Mouse (Mus musculus) layer of hippocampus, adult 9-10 months (tissue): Measurements from ENCODE around the gene Cux1.

Experiments used
- DNase-seq: peaks from one replicate; pipeline ENCODE4 v3.0.0; 2022; ENCODE audit warnings: low spot score

The Cux1 gene

DNA sequence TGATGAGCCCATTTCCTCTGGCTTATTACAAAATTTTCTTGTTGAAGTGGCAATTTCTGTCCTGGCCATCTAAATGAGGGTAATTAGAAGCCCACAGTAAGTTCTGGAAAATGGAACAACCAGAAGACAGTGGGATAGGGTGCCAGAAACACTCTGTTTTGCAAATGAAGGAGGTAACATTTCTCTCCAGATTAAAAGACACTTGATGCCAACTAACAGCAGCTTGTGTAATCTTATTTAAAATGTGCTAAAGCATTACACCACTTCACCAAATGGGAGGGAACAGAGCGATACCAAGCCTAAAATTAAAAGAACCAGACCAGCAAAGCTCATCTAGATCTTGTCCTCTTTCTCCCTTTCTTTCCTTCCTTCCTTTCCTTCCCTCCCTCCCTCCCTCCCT lies 61.0 kb downstream of the Cux1 start:
- DNase-seq = no peak

DNA sequence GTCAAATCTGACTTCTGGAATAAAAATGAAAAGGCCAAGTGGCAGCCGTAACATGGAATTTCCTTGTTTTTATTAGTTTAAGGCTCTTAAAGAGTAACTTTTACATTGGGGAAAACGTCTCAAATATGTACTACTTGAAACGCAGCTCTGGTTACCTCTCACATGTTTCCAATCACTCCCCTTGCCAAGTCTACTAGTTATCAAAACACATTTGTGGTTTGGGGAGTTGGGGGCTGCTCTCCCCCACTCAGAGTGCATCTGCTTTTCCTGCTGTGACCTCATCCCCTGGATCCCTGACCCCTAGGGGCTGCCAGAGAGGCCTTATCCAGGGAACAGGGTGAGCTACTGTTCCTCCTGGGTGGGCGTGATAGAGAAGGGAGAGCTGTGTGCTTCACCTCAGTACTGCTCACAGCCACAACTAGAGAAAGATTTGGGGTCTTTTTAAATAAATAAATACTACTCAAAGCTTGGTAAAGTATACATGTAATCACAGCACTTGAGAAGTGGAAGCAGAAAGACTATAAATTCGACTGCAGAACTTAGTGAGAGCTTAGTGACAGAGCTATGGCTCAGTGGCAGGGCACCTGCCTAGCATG lies 64.7 kb downstream of the Cux1 start:
- no peak for DNase-seq

DNA sequence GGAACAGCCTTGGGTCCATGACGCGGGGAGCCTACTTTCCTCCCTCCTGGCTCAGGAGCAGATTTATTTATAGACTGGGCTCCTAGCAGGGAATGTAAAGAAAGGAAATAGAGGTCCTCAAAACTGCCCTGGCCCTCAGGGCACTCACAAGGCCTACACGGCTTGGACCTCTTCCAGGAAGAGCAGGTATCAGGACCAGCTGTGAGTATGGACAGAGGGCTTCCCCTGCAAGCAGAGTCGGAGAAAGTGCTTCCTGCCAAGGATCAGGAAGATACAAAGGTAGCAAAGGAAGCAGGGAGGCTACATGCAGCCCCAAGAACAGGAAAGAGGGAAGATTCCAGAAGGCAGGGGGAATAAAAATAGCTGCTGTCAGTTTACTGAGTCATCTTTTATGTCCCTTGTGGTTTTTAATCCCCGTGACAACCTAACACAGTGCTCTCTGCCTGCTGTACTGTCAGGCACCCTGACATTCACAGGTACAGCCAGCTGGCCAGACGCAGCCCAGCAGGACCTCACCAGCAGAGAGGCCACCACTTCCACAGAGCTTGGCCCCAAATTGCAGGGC lies 66.9 kb downstream of the Cux1 start:
- DNase-seq = no peak

DNA sequence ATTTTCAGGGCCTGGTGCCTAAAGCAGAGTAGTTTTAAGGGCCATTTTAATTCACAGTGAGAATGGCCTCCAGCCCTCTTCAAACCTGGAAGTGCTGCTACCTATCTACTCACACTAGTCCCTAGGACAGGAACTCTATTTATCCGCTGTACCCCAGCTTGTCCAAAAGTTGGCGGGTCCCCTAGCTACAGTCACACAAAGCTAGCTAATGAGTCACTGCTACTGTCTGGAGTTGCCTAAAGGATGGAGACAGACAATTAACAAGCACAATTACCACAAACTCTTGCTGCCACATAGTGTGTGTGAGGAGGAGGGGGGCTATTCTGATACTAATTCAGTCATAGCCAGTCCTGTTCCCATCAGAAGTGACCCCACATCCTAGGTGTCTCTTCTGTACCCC lies 68.0 kb downstream of the Cux1 start:
- DNase-seq = no peak

DNA sequence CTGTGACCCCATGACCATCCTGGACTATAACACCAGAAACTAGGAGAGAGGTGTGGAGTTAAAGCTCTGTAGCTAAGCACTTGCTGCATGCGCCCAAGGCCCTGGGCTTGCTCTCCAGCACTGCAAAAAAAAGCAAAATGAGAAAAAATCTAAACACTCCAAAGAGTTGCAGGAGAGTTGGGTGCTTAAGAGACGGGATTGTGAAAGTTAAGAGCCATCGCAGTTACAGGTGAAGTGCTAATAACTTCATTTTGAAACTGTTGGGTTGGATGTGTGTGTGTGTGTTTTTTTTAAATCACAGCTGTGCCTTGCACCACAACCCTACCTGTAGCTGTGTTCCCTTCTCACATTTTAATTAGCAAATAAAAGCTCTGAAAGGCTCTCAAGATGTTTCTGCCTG lies 68.5 kb downstream of the Cux1 start:
- DNase-seq = no peak

DNA sequence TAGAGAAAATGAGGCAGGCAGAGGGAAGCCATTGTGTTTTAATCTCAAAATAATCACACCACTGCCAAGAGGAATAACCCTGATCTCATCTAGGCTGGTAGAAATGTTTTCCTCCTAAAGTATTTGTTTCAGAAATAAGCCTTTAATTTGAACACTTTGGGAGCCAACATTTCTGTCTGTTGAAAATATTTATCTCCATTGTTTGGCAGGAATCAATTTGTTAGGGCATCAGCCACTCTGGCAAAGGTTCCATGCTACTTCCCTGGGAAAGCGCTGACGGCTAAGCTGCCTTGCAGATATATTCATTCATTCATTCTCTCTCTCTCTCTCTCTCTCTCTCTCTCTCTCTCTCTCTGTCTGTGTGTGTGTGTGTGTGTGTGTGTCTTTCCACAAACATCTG lies 70.0 kb downstream of the Cux1 start:
- DNase-seq = no peak

DNA sequence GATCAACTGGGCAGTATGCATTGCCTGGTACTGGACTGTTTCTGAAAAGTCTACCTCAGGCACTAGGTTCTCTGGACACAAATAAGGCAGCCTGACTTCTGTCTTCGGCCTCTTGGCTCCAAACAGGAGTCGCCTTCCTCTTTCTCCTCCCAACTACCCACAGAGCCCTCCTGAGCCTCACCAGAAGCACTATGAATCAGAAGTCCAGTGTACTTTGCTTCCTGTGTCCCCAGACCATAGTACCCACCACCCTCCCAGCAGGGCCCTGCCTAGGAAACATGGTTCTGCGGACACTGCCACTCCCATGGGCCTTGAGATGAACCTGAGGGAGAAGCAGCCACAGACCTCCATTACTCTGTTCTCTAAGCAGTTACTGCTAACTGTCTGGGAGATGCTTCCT lies 71.7 kb downstream of the Cux1 start:
- DNase-seq = no peak

DNA sequence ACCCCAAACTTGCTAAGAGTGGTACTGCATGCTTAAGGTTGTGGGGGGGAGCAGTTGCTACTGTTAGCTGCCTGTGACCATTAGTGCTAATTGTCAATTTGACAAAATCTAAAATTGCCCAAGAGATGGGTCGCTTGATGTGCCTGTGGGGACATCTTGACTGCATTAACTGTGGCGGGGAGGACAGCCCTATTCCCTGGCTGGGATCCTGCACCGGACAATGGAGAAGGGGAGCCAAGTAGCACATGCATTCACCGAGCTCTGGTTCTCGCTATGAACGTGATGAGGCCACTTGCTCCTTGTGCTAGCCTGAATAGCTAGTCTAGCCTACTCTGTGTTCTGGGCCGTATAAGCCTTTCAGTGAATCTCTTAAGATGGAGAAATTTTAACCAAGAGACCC lies 72.4 kb downstream of the Cux1 start:
- DNase-seq = no peak

DNA sequence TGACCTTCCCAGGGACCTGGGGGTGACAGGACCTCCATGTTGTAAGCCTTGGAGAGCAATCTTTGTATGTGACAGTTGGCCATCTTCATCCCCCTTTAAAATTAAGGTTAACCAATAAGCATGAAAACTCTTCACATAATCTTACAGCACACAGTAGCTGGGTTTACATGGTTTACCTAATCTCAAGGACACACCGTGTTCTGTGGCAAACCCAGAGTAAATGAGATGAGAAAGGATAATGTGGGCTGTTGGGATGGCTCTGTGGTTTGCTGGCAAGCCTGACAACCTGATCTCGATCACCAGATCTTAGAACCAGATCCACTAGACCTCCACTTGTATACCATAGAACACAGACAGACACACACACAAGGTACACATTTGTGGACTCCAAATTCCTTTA lies 73.0 kb downstream of the Cux1 start:
- DNase-seq = no peak

DNA sequence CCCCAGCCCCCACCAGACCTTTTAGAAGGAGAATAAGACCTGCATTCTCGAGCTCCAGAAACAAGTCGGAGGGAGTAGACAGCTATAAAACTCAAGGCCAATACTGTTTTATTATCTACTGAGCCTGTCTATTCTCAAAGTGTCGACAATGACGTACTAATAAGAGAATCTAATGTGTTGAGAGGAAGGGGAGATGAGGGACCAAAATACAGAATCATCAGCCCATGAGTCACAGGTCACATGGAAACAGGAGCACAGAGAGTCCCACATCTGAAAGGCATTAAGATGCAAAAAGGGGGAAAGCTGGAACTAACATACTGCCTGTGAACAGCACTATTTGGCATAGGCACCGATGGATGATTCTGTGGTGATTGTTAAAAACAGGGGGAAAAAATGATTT lies 77.8 kb downstream of the Cux1 start:
- DNase-seq = no peak

DNA sequence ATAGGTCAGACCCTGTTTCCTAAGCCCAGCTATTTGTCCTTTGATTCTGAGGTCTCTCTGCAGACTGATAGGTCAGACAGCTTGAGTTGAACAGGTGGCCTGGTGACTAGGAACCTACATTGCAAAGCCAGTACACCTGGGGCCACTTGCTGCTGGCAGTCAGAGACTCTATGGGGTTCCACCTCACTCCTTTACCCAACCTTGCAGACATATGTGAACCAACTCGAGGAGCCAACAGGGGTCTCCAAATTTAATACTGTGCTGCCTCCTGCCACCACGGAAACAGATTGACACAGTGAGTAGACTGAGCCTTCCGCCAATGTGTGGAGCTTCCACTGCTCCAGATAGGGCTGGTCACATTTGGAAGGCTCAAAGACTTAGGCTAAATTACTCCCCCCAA lies 78.6 kb downstream of the Cux1 start:
- no peak for DNase-seq

DNA sequence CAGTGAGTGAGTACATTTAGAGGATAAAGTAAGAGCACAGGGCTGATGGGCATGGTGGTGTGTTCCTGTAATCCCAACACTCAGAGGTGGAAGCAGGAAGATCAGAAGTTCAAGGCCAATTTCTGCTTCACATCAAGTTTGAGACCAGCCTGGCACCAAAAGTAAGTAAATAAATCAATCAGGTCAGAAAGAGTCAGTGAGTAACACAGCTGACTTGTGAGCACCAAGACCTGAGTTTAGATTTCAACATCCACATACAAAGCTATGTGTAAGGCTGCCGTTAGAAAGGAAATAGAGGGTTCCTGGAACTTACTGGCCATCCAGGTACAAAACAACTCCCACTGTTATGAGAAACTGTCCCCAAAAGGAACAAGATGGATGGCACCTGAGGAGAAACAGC lies 79.1 kb downstream of the Cux1 start:
- DNase-seq = no peak

DNA sequence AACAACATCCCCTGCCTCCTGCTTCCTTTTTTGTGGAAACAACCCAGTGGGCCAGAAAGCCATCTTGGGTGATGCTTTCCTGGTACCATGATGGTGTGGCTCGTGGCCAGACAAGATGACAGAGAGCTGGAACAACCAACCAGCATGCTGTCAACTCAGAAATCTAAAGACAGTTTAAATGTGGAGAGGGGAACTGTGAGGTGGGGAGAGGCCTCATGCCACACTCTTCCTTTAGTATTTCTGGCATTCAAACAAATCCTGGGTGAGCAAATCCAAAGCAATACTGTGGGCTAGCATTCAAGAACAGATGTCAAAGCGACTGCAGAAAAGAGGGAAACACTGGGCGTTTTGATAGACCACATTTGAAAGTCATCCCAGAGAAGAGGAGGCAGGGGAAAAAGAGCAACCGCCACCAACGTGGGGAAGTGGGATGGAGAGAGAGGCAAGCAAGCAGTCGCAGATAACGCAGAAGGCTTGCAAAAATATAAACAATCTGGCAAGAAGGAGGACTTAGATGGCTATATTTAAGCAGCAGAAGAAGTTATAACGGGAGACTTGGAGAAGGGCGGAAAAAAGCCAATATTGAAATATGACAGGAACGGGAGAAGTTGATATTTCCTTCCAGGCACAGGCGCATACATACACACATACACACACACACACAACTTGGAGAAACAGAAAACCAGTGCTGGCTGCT lies 79.7 kb downstream of the Cux1 start:
- no peak for DNase-seq

DNA sequence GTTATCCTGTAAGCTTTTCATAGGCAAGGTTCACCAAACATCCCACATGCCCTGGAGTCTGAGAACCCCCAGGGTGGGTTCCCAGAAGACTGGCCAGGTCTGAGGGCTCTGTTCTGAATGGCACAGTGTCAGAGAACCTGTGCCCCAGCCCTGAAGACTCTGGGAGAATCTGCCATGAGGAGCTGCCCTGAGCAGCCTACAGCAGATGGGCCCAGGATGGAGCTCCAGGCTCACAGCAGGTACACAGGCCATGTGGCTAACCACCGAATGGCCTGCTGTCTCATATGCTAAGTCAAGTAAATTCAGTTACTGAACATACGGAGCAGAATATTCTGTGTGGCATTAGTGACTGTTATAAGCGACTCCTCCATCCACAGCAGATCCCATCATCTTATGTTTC lies 80.9 kb downstream of the Cux1 start:
- no peak for DNase-seq

DNA sequence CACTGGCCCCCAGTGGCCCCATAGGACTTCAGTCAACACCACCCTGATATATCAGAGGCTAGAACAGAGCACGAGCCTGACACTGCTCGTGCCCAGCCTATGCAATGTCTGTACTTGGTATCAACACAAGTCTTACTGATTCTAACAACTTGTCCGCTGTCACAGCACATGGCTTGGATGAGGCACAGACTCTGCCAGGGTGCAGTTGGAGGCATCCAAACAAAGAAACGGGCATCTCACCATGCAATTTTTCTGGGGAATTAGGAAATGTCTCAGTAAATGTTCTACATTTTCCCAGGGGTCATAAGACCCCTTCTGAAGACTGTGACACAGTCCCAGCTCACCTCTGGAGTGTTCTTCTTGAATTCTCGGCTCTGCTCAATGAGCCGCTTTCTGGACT lies 81.9 kb downstream of the Cux1 start:
- DNase-seq = no peak

DNA sequence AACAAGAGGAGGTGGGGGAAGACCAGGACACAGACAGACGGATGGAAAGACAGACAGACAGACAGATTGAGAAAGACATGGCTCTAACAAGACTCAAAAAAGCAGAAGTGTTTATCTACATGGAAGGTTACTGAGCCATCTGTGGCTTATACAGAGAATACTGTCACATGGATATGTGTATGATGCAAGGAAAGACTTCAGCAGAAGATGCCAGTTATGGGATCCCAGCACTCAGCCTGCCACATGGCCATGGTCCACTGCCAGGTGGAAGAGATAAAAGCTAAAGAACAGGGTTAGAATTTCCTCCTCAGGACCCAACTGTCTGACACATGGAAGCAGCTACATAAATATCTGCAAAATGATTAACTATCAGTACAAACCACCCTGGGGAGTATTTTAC lies 84.9 kb downstream of the Cux1 start:
- no peak for DNase-seq

DNA sequence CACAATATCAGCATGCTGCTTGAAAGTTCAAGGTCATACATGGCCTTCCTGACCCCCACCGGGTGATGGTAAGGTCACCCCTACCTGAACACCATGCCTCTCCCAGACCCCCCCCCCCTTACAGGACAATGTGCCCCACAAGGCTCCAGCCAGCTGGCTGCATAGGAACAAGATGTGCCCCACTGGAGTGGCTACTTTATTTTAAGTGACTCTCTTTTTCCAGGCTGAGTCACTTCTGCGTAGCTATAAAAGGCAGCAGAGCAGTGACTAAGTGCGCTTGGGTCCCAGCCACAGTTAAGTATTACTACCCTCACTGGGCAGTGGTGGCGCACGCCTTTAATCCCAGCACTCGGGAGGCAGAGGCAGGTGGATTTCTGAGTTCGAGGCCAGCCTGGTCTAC lies 86.7 kb downstream of the Cux1 start:
- no peak for DNase-seq

DNA sequence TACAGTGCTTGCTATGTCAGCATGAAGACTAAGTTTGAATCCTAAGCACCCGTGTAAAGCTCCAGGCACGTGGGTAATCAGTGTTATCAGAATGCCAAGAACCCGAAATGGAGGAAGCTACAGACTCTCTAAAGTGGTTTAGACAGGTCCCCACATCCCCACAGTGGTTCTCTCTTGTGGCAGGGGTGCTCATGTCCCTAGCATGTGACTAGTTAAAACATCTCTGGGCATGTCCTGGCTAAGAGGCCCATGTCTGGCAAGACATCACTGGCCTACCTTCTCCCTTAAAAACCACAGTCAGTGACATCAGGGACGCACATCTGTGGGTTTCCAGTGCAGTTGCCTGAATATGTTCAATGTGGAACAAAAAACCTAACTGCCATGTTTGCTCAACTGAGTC lies 87.5 kb downstream of the Cux1 start:
- DNase-seq = no peak

DNA sequence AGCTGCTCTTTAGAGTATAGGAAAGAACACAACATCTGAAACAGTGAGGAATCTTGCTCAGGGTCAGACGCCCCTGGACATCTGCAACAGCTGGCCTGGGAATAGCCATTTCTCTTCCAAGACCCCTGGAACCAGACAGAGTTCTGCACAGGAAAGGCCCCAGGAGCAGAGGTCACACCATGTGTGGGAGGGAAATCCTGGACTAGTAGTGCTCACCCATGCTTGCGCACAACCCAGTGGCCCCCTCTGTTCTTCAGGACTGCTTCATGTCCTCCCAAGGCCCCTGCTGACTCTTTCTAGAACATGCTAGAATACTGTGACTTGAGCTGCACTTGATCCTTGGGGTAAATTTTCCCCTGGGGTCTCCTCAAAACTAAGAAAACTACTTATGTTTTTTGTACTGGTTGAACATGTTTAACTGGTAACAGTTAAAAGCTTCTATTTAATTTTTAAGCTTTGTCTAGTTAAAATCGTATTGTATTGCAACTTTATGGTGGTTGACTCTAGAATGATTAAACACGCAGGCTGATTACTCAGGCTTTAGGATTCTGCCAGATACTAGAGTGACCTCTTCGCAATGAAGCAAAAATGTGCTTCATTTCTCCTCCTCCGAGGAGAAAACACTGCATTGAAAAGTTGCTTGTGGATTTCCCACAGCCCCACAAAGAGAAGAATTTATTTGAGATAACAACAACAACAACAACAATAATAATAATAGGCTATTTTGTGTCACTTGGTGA lies 88.1 kb downstream of the Cux1 start:
- DNase-seq = no peak

DNA sequence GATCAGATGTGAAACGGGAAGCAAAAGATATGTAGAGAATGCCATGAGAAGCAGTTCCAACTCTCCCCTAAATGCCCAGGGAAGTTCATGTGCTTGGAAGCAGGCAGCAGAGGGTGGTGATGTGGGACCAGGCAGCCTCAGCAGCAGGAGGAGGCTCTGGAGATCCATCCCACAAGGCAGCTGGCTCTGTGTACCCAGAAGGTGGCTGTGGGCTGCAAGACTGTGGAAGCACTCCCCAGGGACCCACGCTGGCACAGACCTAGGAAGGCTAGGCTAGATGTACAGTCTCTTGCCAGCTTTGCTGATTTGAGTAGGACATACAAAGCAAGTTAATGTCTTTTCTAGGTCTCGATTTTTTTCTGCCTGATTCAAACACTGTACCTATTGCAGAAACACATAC lies 91.0 kb downstream of the Cux1 start:
- DNase-seq = no peak

DNA sequence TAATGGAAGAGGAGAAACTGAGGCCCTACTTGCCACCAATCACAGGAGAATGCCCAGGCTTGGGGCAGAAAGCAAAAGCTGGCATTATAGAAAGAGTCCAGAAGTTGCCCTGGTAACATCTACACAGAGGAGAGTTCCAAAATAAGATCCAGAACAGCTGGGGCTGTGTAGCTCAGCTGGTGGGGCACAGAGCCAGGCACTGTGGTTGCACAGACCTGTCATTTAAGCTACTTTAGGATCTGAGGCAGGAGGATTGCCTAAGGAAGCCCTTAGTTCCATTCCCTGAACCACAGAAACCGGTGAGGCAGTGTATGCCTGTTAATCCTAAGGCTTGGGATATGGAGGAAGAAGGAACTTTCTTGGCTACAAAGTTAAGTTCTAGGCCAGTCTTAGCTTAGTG lies 92.1 kb downstream of the Cux1 start:
- DNase-seq = no peak

DNA sequence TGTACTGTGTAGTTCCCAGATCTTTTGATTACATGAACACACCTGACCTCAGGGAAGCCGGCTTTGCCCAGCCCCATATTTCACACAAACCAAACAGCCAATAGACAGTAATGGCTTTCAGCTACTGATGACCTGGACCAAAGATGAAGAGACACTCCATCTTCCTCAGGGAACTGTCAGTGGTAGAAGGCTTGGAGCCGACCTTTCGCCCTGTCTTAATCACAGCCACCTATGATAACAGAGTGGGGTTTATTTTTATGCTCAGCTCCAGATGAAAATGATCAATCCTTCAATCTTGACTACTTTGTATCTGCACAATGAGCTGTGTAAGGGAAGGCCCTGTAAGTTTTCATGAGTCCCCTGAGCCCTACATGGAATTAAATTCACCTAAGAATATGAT lies 93.2 kb downstream of the Cux1 start:
- no peak for DNase-seq

DNA sequence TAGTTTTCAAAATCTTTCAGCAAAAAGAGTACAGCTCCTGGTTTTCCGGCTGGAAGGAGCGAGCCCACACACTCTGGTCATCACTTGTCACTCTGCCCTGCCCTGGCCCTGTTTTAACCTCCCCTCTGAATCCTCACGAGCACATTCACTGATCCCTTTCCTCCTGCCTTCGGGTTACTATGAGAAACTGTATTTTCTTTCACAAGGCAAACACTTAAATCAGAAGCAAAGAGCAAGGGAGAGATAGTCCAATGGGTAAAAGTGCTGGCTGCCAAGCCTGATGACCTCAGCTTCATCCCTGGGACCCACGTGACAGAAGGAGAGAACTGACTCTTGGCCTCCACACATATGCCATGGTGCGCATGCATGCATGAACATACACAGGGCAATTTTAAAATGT lies 94.0 kb downstream of the Cux1 start:
- DNase-seq = no peak
